ENCODE assay signal across 9 mouse cellular contexts in genomic region chr2:68301811-68302542, GRCm38 (mm10).
A peak's percentile ranks its signal among the peaks of the same experiment; 100 is the strongest.
DNase-seq lines count a peak whose midpoint lies in the region; ATAC-seq lines count a peak whose summit lies in the region.
"Had no signal": no experiment of that assay in that cellular context is flagged by ENCODE, and none has a peak within 500 bp of the region (broad histone marks: within the 10 kb centered on the region; RNA-seq: fewer than 3 reads in every experiment).

No protein-coding gene starts in this region.

- no peaks in the 10 kb centered on the region for H3K27me3 ChIP-seq in heart, embryonic 12.5 days (replicated peaks)

- intact Hi-C loops in left cerebral cortex, postnatal 36 days (cut with DNase I) = no loop called here

- no peaks in the 10 kb centered on the region for H3K9me3 ChIP-seq in heart, embryonic 12.5 days (replicated peaks)

- peaks cover 8% of the 10 kb centered on the region for H3K4me1 ChIP-seq in heart, embryonic 12.5 days (replicated peaks)

- no peak overlapping the region for H3K9ac ChIP-seq in heart, embryonic 12.5 days

- peaks cover 50% of the 10 kb centered on the region for H3K36me3 ChIP-seq in heart, embryonic 12.5 days

- ATAC-seq in heart, embryonic 12.5 days (ENCODE audit: insufficient number of reproducible peaks, low FRiP score) = no peak
- peak; percentile 85 for ATAC-seq in CD4-positive, CD25-positive, alpha-beta regulatory T cell, adult 4 months

- peak overlapping the region; percentile 34; the same call in 1 of the 2 replicates for H3K27ac ChIP-seq in heart, embryonic 12.5 days (ENCODE audit: poor library complexity, severe bottlenecking)
- H3K27ac ChIP-seq: heart, adult 2 months had no signal

- 56% methylated on average over 4 of the region's 4 CpGs for WGBS in heart, embryonic 12.5 days

- DNase-seq in heart, adult 8-10 months (ENCODE audit: low spot score) = no peak
- peak; percentile 78 to 88 for DNase-seq in frontal cortex, adult 2 months (ENCODE audit: extremely low spot score in 1 of 2, low spot score in 1 of 2)
- peak; percentile 61 to 76 for DNase-seq in left cerebral cortex, postnatal 36 days (ENCODE audit: low spot score in 2 of 2)
- DNase-seq in lung, postnatal 36 days = no peak
- DNase-seq in adrenal gland, adult 8-10 months = no peak
- DNase-seq in gastrocnemius, postnatal 4 days (ENCODE audit: low spot score in 2 of 2) = no peak
- DNase-seq: heart, adult 2 months had no signal

- H3K4me3 ChIP-seq in heart, embryonic 12.5 days = no peak overlapping the region
- H3K4me3 ChIP-seq: heart, adult 2 months had no signal

- H3K4me2 ChIP-seq in heart, embryonic 12.5 days = no peak overlapping the region

Comparison
In these comparisons a context has a peak if more than half of its experiments do, and no peak if none do; other contexts are left out.
1. DNase-seq: peak in frontal cortex, adult 2 months (2 of 2) and left cerebral cortex, postnatal 36 days (2 of 2); none in heart, adult 8-10 months (single experiment), lung, postnatal 36 days (single experiment), adrenal gland, adult 8-10 months (single experiment) and gastrocnemius, postnatal 4 days (0 of 2).